Mouse (Mus musculus): ENCODE results near the gene Foxj1. TPM values are rescaled to one million over a fixed set of nuclear protein-coding genes. Genes with fewer than 3 reads are reported as not detected.

Gene Foxj1
- polyA plus RNA-seq, 1 experiment from 2014 or later, result 0.71 TPM

DNA sequence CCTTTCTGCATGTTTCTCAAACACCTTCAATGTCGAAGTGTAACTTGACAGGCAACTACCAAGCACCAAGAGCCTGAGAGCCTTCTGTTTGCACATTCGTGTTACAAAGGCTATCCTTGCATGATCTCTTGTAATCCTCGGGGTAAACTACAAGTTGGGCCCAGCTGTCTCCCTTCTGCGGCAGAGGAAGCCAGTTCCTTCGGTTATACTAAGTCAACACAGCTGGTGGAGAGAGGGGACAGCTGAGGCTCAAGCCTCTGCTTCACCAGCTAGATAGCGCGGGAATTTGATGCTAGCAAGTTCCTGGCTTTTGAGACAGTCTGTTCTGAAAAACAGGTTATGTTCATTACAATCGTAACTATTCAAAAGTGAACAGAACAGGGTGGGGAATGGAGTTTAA is 22.8 kb downstream of the Foxj1 start:
- H3K9me3 ChIP-seq (replicated peaks; ENCODE audit: control insufficient read depth, low read length), result no peaks in the 10 kb centered on the region
- no peak overlapping the region for H3K4me2 ChIP-seq (ENCODE audit: low read depth, low read length)
- no peak overlapping the region for H3K9ac ChIP-seq (ENCODE audit: low read depth, low read length)
- H3K27ac ChIP-seq (ENCODE audit: low read length), result no peak overlapping the region
- no peak overlapping the region for H3K4me3 ChIP-seq (ENCODE audit: low read depth, low read length)
- 53% methylated on average over 8 of the region's 8 CpGs for WGBS (ENCODE audit: insufficient replicate concordance)
- H3K27me3 ChIP-seq (ENCODE audit: control insufficient read depth, insufficient read depth, low read depth, low read length), result no peaks in the 10 kb centered on the region
- no peak for ATAC-seq (ENCODE audit: low read depth)
- no peaks in the 10 kb centered on the region for H3K36me3 ChIP-seq (ENCODE audit: control insufficient read depth, insufficient read depth)
- H3K4me1 ChIP-seq (ENCODE audit: control insufficient read depth, low read depth, low read length), result peaks cover 12% of the 10 kb centered on the region

DNA sequence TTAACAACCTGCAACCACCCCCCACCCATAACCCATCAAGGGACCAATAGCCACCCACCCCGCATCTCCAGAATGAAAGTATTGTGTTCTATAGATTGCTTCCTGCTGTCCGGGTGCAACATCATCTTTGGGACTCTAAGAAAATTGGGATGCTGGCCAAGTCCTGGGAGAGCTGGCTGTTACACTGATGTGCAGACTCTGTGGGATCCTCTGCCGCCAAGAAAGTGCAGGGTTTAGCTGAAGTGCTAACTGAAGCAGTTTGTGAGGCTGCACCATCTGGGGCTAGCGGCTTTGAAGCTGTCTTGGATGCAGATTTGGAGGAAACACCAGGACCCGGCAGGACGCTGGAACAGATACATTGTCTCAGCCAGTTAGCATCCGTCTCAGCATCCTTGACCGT is 24.0 kb downstream of the Foxj1 start:
- H3K27ac ChIP-seq (ENCODE audit: low read length), result no peak overlapping the region
- no peaks in the 10 kb centered on the region for H3K27me3 ChIP-seq (ENCODE audit: control insufficient read depth, insufficient read depth, low read depth, low read length)
- no peak overlapping the region for H3K4me3 ChIP-seq (ENCODE audit: low read depth, low read length)
- ATAC-seq (ENCODE audit: low read depth), result no peak
- no peaks in the 10 kb centered on the region for H3K9me3 ChIP-seq (replicated peaks; ENCODE audit: control insufficient read depth, low read length)
- peaks cover 20% of the 10 kb centered on the region for H3K4me1 ChIP-seq (ENCODE audit: control insufficient read depth, low read depth, low read length)
- no peak overlapping the region for H3K9ac ChIP-seq (ENCODE audit: low read depth, low read length)
- whole genome bisulfite sequencing (ENCODE audit: insufficient replicate concordance), result 66% methylated on average over 8 of the region's 8 CpGs
- no peak overlapping the region for H3K4me2 ChIP-seq (ENCODE audit: low read depth, low read length)
- H3K36me3 ChIP-seq (ENCODE audit: control insufficient read depth, insufficient read depth), result no peaks in the 10 kb centered on the region

DNA sequence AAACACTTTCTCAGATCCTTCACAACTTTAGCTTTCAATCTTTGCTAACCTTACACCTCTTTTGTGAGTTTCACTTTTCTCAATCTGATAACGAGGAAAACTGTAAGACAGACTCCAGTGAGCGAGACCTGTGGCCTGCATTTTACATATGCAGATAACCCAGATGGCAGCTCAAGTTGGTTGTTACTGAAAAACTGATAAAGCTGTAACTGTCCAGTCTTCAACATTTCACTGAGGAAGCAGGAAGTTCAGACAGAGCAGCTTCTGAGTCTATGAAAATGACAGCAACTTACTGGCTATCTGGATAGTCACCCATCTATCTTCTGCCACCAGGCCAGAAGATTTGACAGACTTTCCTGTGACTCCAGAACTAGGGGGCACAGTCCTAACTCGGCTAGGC is 25.6 kb downstream of the Foxj1 start:
- Histone ChIP-seq H3K27me3 (ENCODE audit: control insufficient read depth, insufficient read depth, low read depth, low read length) (no peaks in the 10 kb centered on the region), H3K36me3 (ENCODE audit: control insufficient read depth, insufficient read depth) (peaks cover under 1% of the 10 kb centered on the region; the same call in 1 of the 2 replicates), H3K4me1 (ENCODE audit: control insufficient read depth, low read depth, low read length) (peaks cover 25% of the 10 kb centered on the region), H3K9ac (ENCODE audit: low read depth, low read length) (peak overlapping the region; percentile 31; the same call in 1 of the 2 replicates), H3K9me3 (replicated peaks; ENCODE audit: control insufficient read depth, low read length) (no peaks in the 10 kb centered on the region), H3K4me3 (ENCODE audit: low read depth, low read length) (no peak overlapping the region), H3K4me2 (ENCODE audit: low read depth, low read length) (0 out of 2 replicates have a peak overlapping the region, but pooled peaks have one; percentile 3), H3K27ac (ENCODE audit: low read length) (peak overlapping the region; percentile 54)
- 14% methylated on average over 3 of the region's 3 CpGs for WGBS (ENCODE audit: insufficient replicate concordance)
- ATAC-seq (ENCODE audit: low read depth), result no peak

GRCm38 (mm10) chr11:116307762-116308531 is 27.3 kb downstream of the Foxj1 start:
- Histone ChIP-seq H3K4me2 (ENCODE audit: low read depth, low read length) (0 out of 2 replicates have a peak overlapping the region, but pooled peaks have one; percentile 22), H3K4me3 (ENCODE audit: low read depth, low read length) (no peak overlapping the region), H3K36me3 (ENCODE audit: control insufficient read depth, insufficient read depth) (peaks cover 11% of the 10 kb centered on the region), H3K9me3 (replicated peaks; ENCODE audit: control insufficient read depth, low read length) (no peaks in the 10 kb centered on the region), H3K27me3 (ENCODE audit: control insufficient read depth, insufficient read depth, low read depth, low read length) (no peaks in the 10 kb centered on the region), H3K9ac (ENCODE audit: low read depth, low read length) (no peak overlapping the region), H3K4me1 (ENCODE audit: control insufficient read depth, low read depth, low read length) (peaks cover 25% of the 10 kb centered on the region), H3K27ac (ENCODE audit: low read length) (peak overlapping the region; percentile 69)
- WGBS (ENCODE audit: insufficient replicate concordance), result 55% methylated on average over 12 of the region's 12 CpGs
- peak; percentile 76 for ATAC-seq (ENCODE audit: low read depth)

- H3K4me3 ChIP-seq (ENCODE audit: low read depth, low read length), result peak within 1 kb of the TSS; percentile 81
- no peaks in the 10 kb centered on the region for H3K27me3 ChIP-seq (ENCODE audit: control insufficient read depth, insufficient read depth, low read depth, low read length)
- H3K36me3 ChIP-seq (ENCODE audit: control insufficient read depth, insufficient read depth), result peaks cover 11% of the 10 kb centered on the region
- H3K4me1 ChIP-seq (ENCODE audit: control insufficient read depth, low read depth, low read length), result peaks cover 25% of the 10 kb centered on the region
- peak within 1 kb of the TSS; percentile 69 for H3K27ac ChIP-seq (ENCODE audit: low read length)
- H3K4me2 ChIP-seq (ENCODE audit: low read depth, low read length), result peak within 1 kb of the TSS; percentile 85
- H3K9ac ChIP-seq (ENCODE audit: low read depth, low read length), result peak within 1 kb of the TSS; percentile 79
- H3K9me3 ChIP-seq (replicated peaks; ENCODE audit: control insufficient read depth, low read length), result no peaks in the 10 kb centered on the region
- no peak for ATAC-seq (ENCODE audit: low read depth)
- 63% methylated on average over 10 of the region's 10 CpGs for WGBS (ENCODE audit: insufficient replicate concordance)
Measured at GRCm38 (mm10) chr11:116307019-116307725, 28.0 kb downstream of the Foxj1 start, which contains the start of gene Exoc7. Exoc7 (minus strand) TSS chr11:116307233.

- 2% methylated on average over 52 of the region's 53 CpGs for WGBS (ENCODE audit: insufficient replicate concordance)
- peak; percentile 85 for ATAC-seq (ENCODE audit: low read depth)
- peak overlapping the region; percentile 81 for H3K4me3 ChIP-seq (ENCODE audit: low read depth, low read length)
- H3K9ac ChIP-seq (ENCODE audit: low read depth, low read length), result peak overlapping the region; percentile 79
- H3K4me2 ChIP-seq (ENCODE audit: low read depth, low read length), result peak overlapping the region; percentile 85
- peaks cover 11% of the 10 kb centered on the region for H3K36me3 ChIP-seq (ENCODE audit: control insufficient read depth, insufficient read depth)
- H3K27ac ChIP-seq (ENCODE audit: low read length), result peak overlapping the region; percentile 69
- no peaks in the 10 kb centered on the region for H3K9me3 ChIP-seq (replicated peaks; ENCODE audit: control insufficient read depth, low read length)
- H3K4me1 ChIP-seq (ENCODE audit: control insufficient read depth, low read depth, low read length), result peaks cover 25% of the 10 kb centered on the region
- no peaks in the 10 kb centered on the region for H3K27me3 ChIP-seq (ENCODE audit: control insufficient read depth, insufficient read depth, low read depth, low read length)
Measured at GRCm38 (mm10) chr11:116306126-116306982, 28.8 kb downstream of the Foxj1 start.

DNA sequence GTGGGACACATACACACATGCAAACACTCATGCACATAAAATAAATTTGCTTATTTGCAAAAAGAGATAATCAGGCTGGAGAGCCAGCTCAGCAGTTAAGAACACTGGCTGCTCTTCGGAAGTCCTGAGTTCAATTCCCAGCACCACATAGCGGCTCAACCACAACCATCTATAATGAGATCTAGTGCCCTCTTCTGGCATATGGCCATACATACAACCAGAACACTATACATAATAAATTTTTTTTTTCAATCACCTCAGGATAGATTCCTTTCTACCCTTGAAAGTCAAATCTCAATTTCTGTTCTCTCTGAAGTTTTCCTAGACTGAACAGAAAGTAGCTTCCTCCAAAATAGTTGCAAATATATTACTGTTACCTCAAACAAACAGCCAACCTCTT is 29.8 kb downstream of the Foxj1 start:
- Histone ChIP-seq H3K36me3 (ENCODE audit: control insufficient read depth, insufficient read depth) (peaks cover 11% of the 10 kb centered on the region), H3K9ac (ENCODE audit: low read depth, low read length) (no peak overlapping the region), H3K4me2 (ENCODE audit: low read depth, low read length) (peak overlapping the region; percentile 85), H3K4me1 (ENCODE audit: control insufficient read depth, low read depth, low read length) (peaks cover 25% of the 10 kb centered on the region), H3K4me3 (ENCODE audit: low read depth, low read length) (peak overlapping the region; percentile 81; the same call in 1 of the 2 replicates), H3K27ac (ENCODE audit: low read length) (no peak overlapping the region), H3K9me3 (replicated peaks; ENCODE audit: control insufficient read depth, low read length) (no peaks in the 10 kb centered on the region), H3K27me3 (ENCODE audit: control insufficient read depth, insufficient read depth, low read depth, low read length) (no peaks in the 10 kb centered on the region)
- WGBS (ENCODE audit: insufficient replicate concordance), result 88% methylated on average over 2 of the region's 2 CpGs
- ATAC-seq (ENCODE audit: low read depth), result no peak

- peaks cover 5% of the 10 kb centered on the region for H3K36me3 ChIP-seq (ENCODE audit: control insufficient read depth, insufficient read depth)
- H3K27me3 ChIP-seq (ENCODE audit: control insufficient read depth, insufficient read depth, low read depth, low read length), result no peaks in the 10 kb centered on the region
- H3K4me3 ChIP-seq (ENCODE audit: low read depth, low read length), result no peak overlapping the region
- H3K9me3 ChIP-seq (replicated peaks; ENCODE audit: control insufficient read depth, low read length), result no peaks in the 10 kb centered on the region
- 85% methylated on average over 6 of the region's 6 CpGs for WGBS (ENCODE audit: insufficient replicate concordance)
- no peak overlapping the region for H3K27ac ChIP-seq (ENCODE audit: low read length)
- no peaks in the 10 kb centered on the region; the same call in 1 of the 2 replicates for H3K4me1 ChIP-seq (ENCODE audit: control insufficient read depth, low read depth, low read length)
- ATAC-seq (ENCODE audit: low read depth), result no peak
- H3K9ac ChIP-seq (ENCODE audit: low read depth, low read length), result no peak overlapping the region
- no peak overlapping the region for H3K4me2 ChIP-seq (ENCODE audit: low read depth, low read length)
Measured at GRCm38 (mm10) chr11:116298621-116299020, 36.6 kb downstream of the Foxj1 start.
